Mouse (Mus musculus): ENCODE data around the gene Lrguk.

DNA sequence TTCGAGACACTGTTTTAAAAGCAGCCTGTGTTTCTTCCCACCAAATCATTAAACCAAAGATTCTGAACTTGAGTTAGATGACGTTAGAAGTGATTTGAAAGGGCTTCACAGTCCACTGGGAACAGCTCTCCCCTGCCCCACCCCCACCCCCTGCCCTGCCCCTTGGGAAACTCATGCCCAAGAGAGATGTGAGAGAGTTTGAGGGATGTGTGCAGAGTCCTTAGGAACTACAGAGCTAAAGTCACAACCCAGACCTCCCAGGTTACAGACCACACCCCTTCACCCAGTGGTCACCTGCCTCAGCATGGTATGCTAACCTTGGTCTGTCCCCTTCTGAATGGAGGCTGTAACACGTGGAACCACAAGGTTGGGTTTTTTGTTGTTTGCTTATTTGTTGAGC, 62.3 kb downstream of the Lrguk start:
- TF ChIP-seq CTCF (IDR thresholded peaks at IDR 0.05; ENCODE audit: low read depth) (no peak), EP300 (IDR thresholded peaks at IDR 0.05; ENCODE audit: low read depth) (no peak)
